Mouse (Mus musculus) left cerebral cortex, adult 9 months (tissue): ENCODE data around the gene Ccnd3.

Experiments used
- DNase-seq, 2 experiments: peaks; one replicate each; pipeline ENCODE4 v3.0.0; 2022; ENCODE audit warnings: low spot score in 2 of 2

Ccnd3 gene

GRCm38 (mm10) chr17:47504941-47505346, at the start of gene Ccnd3:
TSS of gene Ccnd3 (plus strand) at chr17:47505051.
- DNase-seq, result peak in 1 of 2 experiments; percentile 70

GRCm38 (mm10) chr17:47458310-47458709, 46.5 kb upstream of the Ccnd3 start:
- no peak for DNase-seq

DNA sequence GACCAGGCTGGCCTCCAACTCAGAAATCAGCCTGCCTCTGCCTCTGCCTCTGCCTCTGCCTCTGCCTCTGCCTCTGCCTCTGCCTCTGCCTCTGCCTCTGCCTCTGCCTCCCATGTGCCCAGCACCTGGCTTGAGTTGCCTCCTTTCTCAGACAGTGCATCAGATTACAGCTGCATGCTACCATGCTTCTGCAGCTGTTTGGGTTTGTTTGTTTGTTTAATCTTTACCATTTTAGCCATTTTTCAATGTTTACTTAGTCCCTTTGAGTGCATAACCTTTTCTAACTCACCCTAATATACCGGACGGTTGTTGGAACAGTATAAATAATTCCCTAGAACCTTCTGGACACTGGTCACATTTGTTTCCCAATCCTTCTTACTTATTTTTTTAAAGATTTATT, 45.9 kb upstream of the Ccnd3 start:
- no peak for DNase-seq

GRCm38 (mm10) chr17:47459341-47459919, 45.4 kb upstream of the Ccnd3 start:
- DNase-seq, result no peak

GRCm38 (mm10) chr17:47461688-47462087, 43.2 kb upstream of the Ccnd3 start:
- no peak for DNase-seq

GRCm38 (mm10) chr17:47462209-47462608, 42.6 kb upstream of the Ccnd3 start:
- DNase-seq, result no peak

DNA sequence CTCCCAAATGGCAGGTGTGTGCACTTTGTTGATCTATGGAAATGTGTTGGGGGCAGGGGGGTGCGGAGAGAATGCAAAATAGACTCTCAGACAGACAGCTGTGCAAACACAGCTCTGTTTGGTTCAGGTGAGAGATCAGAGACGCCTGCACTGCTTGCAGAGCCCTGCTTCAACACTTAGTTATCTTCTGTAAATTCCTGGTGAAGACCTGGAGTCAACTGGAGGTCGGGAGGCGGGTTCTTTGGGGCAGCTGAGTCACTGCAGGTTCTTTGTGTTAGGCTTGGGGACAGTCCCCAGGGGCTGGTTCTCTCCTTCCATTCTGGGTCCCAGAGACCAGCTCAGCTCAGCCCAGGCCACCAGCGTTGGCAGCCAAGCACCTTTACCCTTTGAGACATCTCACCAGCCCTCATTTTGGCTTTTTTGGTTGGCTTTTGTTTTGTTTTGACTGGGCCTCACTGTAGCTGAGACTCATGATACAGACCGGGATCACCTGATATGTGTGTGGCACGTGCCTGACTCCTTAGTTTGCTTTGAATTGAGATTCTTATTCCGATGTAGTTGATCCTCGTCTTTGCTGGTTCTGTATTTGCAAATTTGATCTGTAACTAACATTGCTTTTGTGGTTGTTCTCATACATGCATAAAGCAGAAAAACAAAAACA, 42.0 kb upstream of the Ccnd3 start:
- DNase-seq, result no peak

GRCm38 (mm10) chr17:47464248-47464965, 40.4 kb upstream of the Ccnd3 start:
- DNase-seq, result no peak

DNA sequence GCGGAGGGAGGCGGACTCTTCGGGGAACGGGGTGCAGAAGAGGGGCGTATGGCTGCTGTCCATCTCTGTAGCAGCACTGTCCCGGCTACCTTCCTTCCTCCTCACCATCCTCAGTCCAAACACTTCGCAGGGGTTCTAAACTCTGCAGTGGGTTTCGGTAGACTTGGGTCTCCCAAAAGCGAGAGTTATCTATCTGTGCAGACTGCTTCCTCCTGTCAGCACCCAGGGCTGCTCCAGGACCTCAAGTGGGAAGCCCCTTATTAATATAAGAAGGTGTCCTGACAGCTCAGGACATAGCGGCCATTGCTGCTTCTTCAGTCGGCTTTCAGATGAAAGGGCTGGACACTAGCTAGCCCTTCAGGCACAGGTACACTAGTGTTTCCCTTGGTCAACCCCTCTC, 39.8 kb upstream of the Ccnd3 start:
- DNase-seq, result no peak

DNA sequence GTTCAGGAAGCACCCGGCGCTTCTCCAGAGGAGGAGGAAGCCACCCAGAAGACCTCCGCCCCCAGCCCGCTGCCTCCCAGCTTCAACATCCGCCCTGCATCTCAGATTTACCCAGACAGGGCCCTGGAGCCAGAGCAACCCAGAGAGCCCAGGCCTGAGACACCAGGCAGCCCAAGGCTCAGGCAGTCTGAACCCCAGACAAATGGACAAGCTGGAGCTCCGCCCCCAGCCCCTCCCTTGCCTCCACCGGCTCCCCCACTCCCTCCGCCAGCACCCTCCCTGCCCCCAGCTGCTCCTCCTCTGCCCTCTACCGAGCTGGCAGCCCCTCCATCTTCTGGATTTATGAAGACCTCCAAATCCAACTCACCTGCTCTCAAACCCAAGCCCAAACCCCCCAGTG, 38.6 kb upstream of the Ccnd3 start:
- DNase-seq, result no peak

- DNase-seq, result no peak
Measured at GRCm38 (mm10) chr17:47467659-47468058, 37.2 kb upstream of the Ccnd3 start.

DNA sequence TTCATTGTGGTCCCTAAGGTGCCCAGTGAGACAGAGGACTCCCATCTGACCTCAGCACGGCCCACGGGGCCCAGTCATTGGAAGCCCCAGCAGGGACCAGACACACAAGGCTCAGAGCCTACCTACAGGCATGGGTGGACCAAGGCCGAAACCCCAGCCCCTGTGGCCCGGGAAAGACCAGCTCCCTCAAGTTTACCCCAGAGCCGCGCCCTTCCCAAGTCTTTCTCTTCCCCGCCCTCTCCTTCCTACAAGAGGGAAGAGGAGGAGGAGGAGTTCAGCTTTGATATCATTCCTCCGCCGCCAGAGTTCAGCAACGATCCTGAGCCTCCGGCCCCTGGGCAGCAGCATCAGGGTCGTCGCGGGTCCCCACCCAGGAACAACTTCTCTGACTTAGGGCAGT, 36.8 kb upstream of the Ccnd3 start:
- no peak for DNase-seq

DNA sequence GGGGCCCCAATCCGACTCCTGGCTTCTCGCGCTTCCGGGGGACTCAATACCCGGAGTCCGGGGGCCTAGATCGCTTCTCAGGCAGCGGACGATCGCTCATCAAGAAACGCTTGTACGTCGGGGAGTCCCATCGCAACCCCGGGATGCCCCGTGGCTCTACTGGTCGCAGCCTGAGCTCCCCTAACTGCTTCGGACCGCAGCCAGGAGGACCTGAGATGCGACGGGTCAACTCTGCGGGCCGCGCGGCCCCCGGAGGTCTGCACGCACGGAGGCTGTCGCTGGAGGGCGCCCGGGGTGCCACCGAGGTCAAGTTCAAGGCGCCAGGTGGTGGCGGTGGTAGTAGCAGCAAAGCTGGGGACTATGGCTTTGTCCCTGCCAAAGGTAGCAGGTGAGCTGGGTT, 36.4 kb upstream of the Ccnd3 start:
- no peak for DNase-seq

DNA sequence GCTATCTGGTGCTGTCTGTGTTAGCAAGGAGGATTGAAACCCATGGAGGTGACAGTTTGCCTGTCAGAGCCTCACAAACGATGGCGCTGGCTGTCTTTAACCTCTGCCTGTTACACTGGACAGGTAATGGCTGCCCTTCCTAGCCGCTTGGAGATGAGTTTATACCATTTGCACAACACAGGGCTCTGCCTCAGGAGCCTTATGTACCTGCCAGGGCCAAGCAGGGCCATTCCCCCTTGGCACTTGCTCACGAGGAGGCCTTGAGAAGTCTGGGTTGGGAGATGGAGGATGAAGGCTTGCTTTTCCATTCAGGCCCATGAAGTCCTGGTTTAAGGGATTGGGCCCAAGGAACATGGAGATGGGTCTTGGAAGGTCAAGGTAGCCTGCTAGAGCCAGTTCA, 35.2 kb upstream of the Ccnd3 start:
- DNase-seq, result no peak

GRCm38 (mm10) chr17:47470121-47470520, 34.7 kb upstream of the Ccnd3 start:
- no peak for DNase-seq

- no peak for DNase-seq
Measured at GRCm38 (mm10) chr17:47470686-47471085, 34.2 kb upstream of the Ccnd3 start.

DNA sequence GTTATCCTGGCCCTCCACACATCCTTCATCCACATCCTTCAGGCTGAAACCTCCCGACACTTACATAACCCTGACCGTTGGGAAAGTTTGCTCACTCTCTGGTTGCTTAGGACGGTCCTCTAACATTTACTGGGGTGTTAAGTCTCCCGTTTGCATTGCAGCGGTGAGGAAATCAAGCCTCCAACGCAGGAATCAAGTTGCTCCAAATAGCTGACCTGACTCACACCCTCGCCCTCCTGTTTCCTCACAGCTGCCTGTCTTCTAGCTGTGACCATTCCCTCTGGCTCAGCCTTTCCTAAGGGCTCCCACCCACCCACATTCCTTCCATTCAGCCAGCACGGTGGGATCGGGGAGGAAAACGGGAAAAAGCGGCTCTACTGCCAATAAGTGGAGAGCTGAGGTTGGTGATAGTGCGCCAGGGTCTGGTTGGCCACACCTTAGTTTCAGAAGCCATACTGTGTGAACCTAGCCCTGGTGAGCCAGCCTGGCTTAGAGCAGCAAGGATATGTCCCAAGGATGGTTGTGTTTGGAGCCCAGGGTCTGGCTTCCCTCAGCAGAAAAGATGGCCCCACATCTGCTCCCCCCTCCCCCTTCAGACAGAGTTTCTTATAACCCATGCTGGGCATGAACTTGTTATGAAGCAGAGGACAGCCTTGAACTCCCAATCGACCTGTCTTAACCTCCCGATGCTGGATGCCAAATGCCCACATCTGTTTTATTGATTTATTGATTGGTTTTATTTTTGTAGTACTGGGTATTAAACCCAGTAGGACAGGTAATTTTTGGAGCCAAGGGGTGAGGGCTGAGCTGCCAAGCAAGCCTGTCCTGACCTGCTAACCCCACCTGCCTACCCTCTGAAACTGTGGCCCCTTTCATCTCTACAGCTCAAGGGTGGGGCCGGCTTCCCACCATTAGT, 32.2 kb upstream of the Ccnd3 start:
- no peak for DNase-seq

DNA sequence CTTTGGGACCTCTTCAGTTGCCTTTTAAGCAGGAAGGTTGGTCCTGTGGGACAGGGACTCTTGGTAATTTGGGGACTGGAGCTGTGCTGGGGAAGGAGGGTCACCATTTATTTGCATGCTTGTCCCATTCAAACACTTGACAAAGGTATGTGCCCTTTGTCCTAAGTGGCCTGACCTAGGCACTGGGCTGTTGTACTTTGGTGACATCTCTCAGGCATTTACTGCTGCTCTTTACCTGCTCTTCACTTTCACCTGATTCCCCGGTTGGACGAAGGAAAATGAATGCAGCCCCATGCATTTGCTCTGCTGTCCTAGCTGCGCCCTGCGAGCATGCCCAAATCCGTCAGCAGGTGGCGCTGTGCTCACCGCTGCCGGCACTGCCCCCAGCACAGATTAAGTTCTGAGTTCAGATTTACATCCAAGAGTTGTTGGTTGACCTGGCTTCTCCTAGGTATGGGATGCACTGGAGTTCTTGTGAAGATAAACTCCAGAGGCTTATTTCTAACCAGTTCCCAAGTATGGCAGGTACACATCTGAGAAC, 31.3 kb upstream of the Ccnd3 start:
- peak in 1 of 2 experiments; percentile 15 for DNase-seq

DNA sequence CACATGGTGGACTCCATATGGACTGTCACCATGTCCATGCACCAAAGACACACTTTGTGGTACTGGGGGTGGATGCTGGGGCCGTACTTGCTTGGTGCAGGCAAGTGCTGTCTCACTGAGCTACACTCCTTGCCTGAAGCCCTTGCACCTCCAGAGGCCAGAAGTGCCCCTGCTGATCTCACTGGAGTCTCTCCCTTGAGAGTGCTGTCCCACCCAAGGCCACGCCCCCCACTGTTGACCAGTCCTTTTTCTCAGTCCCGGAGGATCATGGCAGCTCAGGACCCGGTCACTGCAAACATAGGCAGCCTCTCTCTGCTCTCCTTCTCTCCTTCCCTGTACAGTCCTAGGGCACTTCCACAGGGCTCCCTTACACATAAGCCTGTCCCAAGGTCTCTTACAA, 30.6 kb upstream of the Ccnd3 start:
- DNase-seq, result no peak

DNA sequence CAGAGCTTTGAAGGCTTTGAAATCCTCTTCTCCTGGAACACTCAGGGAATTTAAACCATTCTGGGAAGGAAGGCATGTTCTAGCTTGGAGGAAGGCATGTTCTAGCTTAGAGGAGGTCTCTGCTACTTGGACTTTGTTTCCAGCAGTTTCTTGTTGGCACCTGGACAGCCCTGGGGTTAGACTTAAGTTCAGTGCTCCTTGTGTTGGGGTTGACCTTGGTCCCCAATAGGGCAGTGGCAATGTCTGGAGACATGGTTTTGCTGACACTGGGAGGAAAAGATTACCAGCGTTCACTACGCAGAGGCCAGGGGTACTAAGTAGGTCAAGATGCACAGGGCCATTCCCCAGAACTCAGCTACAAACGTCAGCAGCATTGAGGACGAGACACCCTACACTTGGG, 29.7 kb upstream of the Ccnd3 start:
- no peak for DNase-seq

DNA sequence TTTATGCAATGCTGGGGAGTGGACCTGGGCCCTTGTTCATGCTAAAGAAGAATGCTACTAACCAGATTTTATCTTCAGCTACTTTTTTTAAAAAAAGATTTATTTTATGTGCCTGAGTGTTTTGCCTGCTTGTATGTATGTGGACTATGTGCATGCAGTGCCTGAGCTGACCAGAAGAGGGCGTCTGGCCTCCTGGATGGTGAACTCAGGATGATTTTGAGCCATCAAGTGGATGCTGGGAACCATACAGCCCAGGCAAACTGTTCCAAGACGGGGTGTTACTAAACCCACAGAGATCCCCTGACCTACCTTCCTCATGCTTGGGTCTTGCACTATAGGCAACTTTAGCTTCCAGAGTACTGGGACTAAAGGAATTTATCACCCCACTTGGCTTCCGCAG, 29.1 kb upstream of the Ccnd3 start:
- no peak for DNase-seq

DNA sequence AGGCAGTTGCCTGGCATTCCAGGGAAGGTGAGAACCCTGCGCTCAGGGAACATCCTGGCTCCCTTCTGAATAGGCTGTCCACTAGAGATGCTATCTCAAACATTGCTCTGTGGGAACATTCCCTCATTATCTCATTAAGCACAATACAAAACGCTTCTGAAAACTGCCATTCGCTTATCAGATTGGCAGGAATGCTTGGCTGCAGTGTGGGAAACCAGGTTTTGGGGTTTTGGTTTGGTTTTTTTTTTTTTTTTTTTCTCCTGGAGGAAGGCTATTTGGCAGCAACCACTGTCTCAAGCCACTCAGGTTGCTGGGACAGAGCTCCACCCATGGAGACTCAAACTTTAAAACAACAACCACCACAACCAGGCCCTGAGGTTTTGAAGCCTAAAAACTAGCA, 25.0 kb upstream of the Ccnd3 start:
- DNase-seq, result no peak
